Mouse (Mus musculus) spleen, adult 18-20 months (tissue): Measurements from ENCODE around the gene Gbx1.

ENCODE experiments used
- DNase-seq, 2 experiments: peaks; one replicate each; pipeline ENCODE4 v3.0.0; 2022; ENCODE audit warnings: mixed read lengths in 2 of 2

Gene Gbx1

GRCm38 (mm10) chr5:24474723-24475261 is 52.2 kb downstream of the Gbx1 start:
- peak in 1 of 2 experiments; percentile 38 for DNase-seq

- DNase-seq = no peak
These were observed 52.8 kb downstream of the Gbx1 start for GRCm38 (mm10) chr5:24474025-24474722.

GRCm38 (mm10) chr5:24472884-24473619 is 54.0 kb downstream of the Gbx1 start:
- DNase-seq = no peak

DNA sequence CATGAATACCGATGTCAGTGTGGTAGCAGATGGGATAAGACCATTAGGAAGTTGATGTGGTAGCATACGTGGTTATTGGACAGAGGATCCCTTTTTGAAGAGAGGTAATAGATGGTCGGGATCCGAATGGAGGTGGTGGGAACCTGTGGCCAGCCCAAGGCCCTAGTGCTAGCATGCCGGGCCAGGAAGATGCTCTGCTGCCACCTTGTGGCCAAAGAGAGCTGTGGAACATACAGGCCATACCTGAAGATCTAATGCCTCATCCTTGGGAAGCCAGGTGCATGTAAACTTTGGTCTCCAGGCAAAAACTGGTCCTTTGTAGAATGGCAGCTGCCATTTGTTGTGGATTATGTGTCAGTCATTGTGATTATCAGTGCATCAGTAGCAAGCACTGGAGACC is 56.4 kb downstream of the Gbx1 start:
- peak; percentile 47 to 75 for DNase-seq

GRCm38 (mm10) chr5:24466762-24467161 is 60.2 kb downstream of the Gbx1 start:
- no peak for DNase-seq

DNA sequence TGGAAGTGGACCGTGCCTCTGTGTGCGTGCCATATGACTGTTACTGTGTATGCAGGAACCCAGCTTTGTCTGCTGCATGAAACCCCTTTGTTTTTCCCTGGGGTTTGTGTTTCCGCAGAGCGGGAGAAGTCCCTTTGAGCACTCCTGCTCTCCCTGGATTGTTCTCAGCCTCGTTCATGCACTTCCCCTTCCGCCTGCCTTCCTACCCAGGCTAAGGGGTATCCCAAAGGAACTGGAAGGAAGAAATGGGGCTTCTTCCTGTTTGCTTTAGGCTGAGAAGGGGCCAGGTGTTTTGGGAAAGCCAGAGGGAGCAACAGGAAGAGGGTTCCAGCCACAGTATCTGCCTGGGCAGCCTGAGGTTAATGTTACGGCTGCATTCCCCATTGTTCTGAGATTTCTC is 71.4 kb downstream of the Gbx1 start:
- DNase-seq = no peak

- DNase-seq = no peak
These were observed 71.9 kb downstream of the Gbx1 start for GRCm38 (mm10) chr5:24455076-24455475.

- no peak for DNase-seq
These were observed 73.1 kb downstream of the Gbx1 start for GRCm38 (mm10) chr5:24453985-24454303.

GRCm38 (mm10) chr5:24453283-24453984 is 73.6 kb downstream of the Gbx1 start:
- no peak for DNase-seq
